Mouse (Mus musculus) cerebellum, adult 2 months (tissue): Measurements from ENCODE around the gene Ogdh.

ENCODE experiments used
- CTCF ChIP-seq: fragments of 200-500 bp; IDR thresholded peaks from 2 replicates; pipeline ENCODE4 v1.5.1; 2011; ENCODE audit warnings: low read depth, mild to moderate bottlenecking, control low read depth, low read length, moderate library complexity, borderline replicate concordance; ENCODE audit not compliant: insufficient read depth
- POLR2A ChIP-seq: fragments of 200-500 bp; IDR thresholded peaks from 2 replicates; pipeline ENCODE4 v1.6.1; 2011; ENCODE audit warnings: low read length, control low read depth, borderline replicate concordance; ENCODE audit not compliant: insufficient read depth

DNA sequence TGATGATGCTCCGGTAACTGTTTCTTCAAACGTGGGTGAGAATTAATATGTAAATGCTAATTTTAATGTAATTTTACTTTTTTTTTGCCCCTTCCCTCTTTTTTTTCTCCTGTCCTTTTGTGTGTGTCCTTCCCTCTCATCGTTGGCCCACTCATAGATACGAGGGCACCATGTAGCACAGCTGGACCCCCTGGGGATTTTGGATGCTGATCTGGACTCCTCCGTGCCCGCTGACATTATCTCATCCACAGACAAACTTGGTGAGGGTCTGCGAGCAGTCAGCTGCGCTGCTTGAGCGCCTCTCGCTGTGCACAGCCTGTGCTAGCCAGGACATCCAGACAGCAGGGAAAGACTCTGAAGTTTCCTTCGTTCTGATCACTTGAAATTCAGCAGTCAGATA, 25.4 kb downstream of the Ogdh start:
- no peak for TF ChIP-seq CTCF
- no peak for TF ChIP-seq POLR2A
